Mouse (Mus musculus) hindbrain, embryonic 16.5 days (tissue): ENCODE results near the gene Rela. TPM values are rescaled to one million over a fixed set of nuclear protein-coding genes. Genes with fewer than 3 reads are reported as not detected.

ENCODE experiments used
- microRNA-seq: library from miRNA; unstranded; fragments of <30 nt; microRNA quantifications from one replicate; pipeline ENCODE4, GENCODE M21; 2017
- polyA plus RNA-seq: library from polyadenylated mRNA; unstranded; fragments of >200 nt; fragmentation: Nextera tagmentation; extraction: Ambion mirVana; gene quantifications from 2 replicates; pipeline ENCODE4 v1.2.1, GENCODE M21; 2015

Rela gene
- polyA plus RNA-seq, 1 experiment from 2014 or later: 35.7 TPM

Small RNA genes lying within 50 kb of the gene (microRNA-seq; reads per million reads assigned to microRNA genes)
- gene Mir6987: not detected

Other genes with a start within 250 kb of the Rela start
- gene Sart1, start 248.8 kb upstream of the Rela start, polyA plus RNA-seq: 58.8 and 66.0 TPM in 2 replicates
- 0.36 TPM in 1 of 2 replicates, not detected in the other for gene Tsga10ip, start 235.0 kb upstream of the Rela start, polyA plus RNA-seq
- 301 and 318 TPM in 2 replicates for gene Drap1, start 212.5 kb upstream of the Rela start, polyA plus RNA-seq
- gene AI837181, start 212.3 kb upstream of the Rela start, polyA plus RNA-seq: 38.5 and 72.7 TPM in 2 replicates
- gene Fosl1, start 189.9 kb upstream of the Rela start, polyA plus RNA-seq: not detected in 2 replicates
- gene Ccdc85b, start 179.6 kb upstream of the Rela start, polyA plus RNA-seq: 11.4 and 12.4 TPM in 2 replicates
- 147 and 153 TPM in 2 replicates for gene Fibp, start 176.9 kb upstream of the Rela start, polyA plus RNA-seq
- 4.5 TPM in 2 replicates for gene Ctsw, start 169.0 kb upstream of the Rela start, polyA plus RNA-seq
- 44.2 and 53.1 TPM in 2 replicates for gene Efemp2, start 163.5 kb upstream of the Rela start, polyA plus RNA-seq
- 50.9 and 54.5 TPM in 2 replicates for gene Mus81, start 149.1 kb upstream of the Rela start, polyA plus RNA-seq
- gene Cfl1, start 147.0 kb upstream of the Rela start, polyA plus RNA-seq: 3,487 and 3,609 TPM in 2 replicates
- 0.15 TPM in 1 of 2 replicates, not detected in the other for gene 1700020D05Rik, start 133.7 kb upstream of the Rela start, polyA plus RNA-seq
- 92.7 and 101 TPM in 2 replicates for gene Snx32, start 126.9 kb upstream of the Rela start, polyA plus RNA-seq
- 0.11 and 0.20 TPM in 2 replicates for gene Ovol1, start 76.8 kb upstream of the Rela start, polyA plus RNA-seq
- 3.4 and 3.5 TPM in 2 replicates for gene Ap5b1, start 69.5 kb upstream of the Rela start, polyA plus RNA-seq
- 62.0 and 75.4 TPM in 2 replicates for gene Rnaseh2c, start 35.6 kb upstream of the Rela start, polyA plus RNA-seq
- 63.3 and 70.6 TPM in 2 replicates for gene Kat5, start 27.2 kb upstream of the Rela start, polyA plus RNA-seq
- gene Sipa1, start 26.2 kb downstream of the Rela start, polyA plus RNA-seq: 14.3 and 19.1 TPM in 2 replicates
- gene Map3k11, start 51.3 kb downstream of the Rela start, polyA plus RNA-seq: 9.2 and 13.2 TPM in 2 replicates
- gene Pcnx3, start 51.4 kb downstream of the Rela start, polyA plus RNA-seq: 22.6 and 24.8 TPM in 2 replicates
- gene Kcnk7, start 66.9 kb downstream of the Rela start, polyA plus RNA-seq: not detected in 2 replicates
- gene Ehbp1l1, start 88.8 kb downstream of the Rela start, polyA plus RNA-seq: 21.6 and 29.7 TPM in 2 replicates
- gene Fam89b, start 92.2 kb downstream of the Rela start, polyA plus RNA-seq: 118 and 128 TPM in 2 replicates
- gene Ltbp3, start 103.4 kb downstream of the Rela start, polyA plus RNA-seq: 11.6 and 15.4 TPM in 2 replicates
- gene Scyl1, start 133.9 kb downstream of the Rela start, polyA plus RNA-seq: 83.2 and 93.9 TPM in 2 replicates
- gene Frmd8, start 237.8 kb downstream of the Rela start, polyA plus RNA-seq: 18.1 and 20.1 TPM in 2 replicates
- gene Slc25a45, start 240.3 kb downstream of the Rela start, polyA plus RNA-seq: 2.2 and 2.6 TPM in 2 replicates